ENCODE assay signal across 22 mouse cellular contexts in genomic region chr3:83663716-83664115, GRCm38 (mm10).
"Had no signal": no experiment of that assay in that cellular context is flagged by ENCODE, and none has a peak within 500 bp of the region (broad histone marks: within the 10 kb centered on the region; RNA-seq: fewer than 3 reads in every experiment).

No protein-coding gene starts in this region.

- H3K36me3 ChIP-seq: heart, embryonic 10.5 days; heart, embryonic 12.5 days; hindbrain, embryonic 10.5 days; hindbrain, embryonic 12.5 days; intestine, embryonic 15.5 days; kidney, embryonic 15.5 days; limb, embryonic 10.5 days; limb, embryonic 12.5 days; liver, embryonic 13.5 days; liver, embryonic 15.5 days had no signal

- H3K4me3 ChIP-seq: gastrocnemius, adult 2 months; heart, embryonic 10.5 days; heart, embryonic 12.5 days; hindbrain, embryonic 10.5 days; hindbrain, embryonic 12.5 days; intestine, embryonic 15.5 days; kidney, embryonic 15.5 days; layer of hippocampus, adult 2 months; left cerebral cortex, adult 2 months; limb, embryonic 10.5 days; limb, embryonic 12.5 days; liver, embryonic 13.5 days; liver, embryonic 15.5 days had no signal

- H3K27ac ChIP-seq: gastrocnemius, adult 2 months; heart, embryonic 10.5 days; hindbrain, embryonic 10.5 days; hindbrain, embryonic 12.5 days; hindbrain, embryonic 14.5 days; intestine, embryonic 15.5 days; kidney, embryonic 15.5 days; layer of hippocampus, adult 2 months; left cerebral cortex, adult 2 months; limb, embryonic 10.5 days; limb, embryonic 12.5 days; liver, embryonic 13.5 days; liver, embryonic 15.5 days had no signal

- DNase-seq: gastrocnemius, adult 2 months; gastrocnemius, postnatal 10 days; gastrocnemius, postnatal 25 days; heart, adult 18-20 months; heart, postnatal 10 days; heart, postnatal 4 days; kidney, adult 18-20 months; kidney, postnatal 10 days; kidney, postnatal 25 days; liver, embryonic 13.5 days had no signal

- H3K27me3 ChIP-seq: heart, embryonic 12.5 days; hindbrain, embryonic 12.5 days; intestine, embryonic 15.5 days; kidney, embryonic 15.5 days; limb, embryonic 12.5 days; liver, embryonic 13.5 days; liver, embryonic 15.5 days had no signal

- H3K9ac ChIP-seq: heart, embryonic 12.5 days; hindbrain, embryonic 12.5 days; hindbrain, embryonic 14.5 days; intestine, embryonic 15.5 days; kidney, embryonic 15.5 days; limb, embryonic 12.5 days; liver, embryonic 13.5 days; liver, embryonic 15.5 days had no signal

- H3K4me1 ChIP-seq: heart, embryonic 10.5 days; heart, embryonic 12.5 days; hindbrain, embryonic 10.5 days; hindbrain, embryonic 12.5 days; intestine, embryonic 15.5 days; kidney, embryonic 15.5 days; limb, embryonic 10.5 days; limb, embryonic 12.5 days; liver, embryonic 13.5 days; liver, embryonic 15.5 days had no signal
